Mouse (Mus musculus) myocyte (in vitro differentiated cells): ENCODE data around the gene Mbd3.

Experiments
- MAX ChIP-seq: IDR thresholded peaks from one replicate; pipeline ENCODE4 v1.6.1; 2011; ENCODE audit warnings: low read depth, mild to moderate bottlenecking, control low read depth
- MYOG ChIP-seq, 3 experiments: IDR thresholded peaks; one replicate each; pipeline ENCODE4 v1.6.1; 2011; ENCODE audit warnings: control low read depth in 2 of 3, low read depth in 2 of 3, mild to moderate bottlenecking in 2 of 3; ENCODE audit not compliant: insufficient read length in 2 of 3, control insufficient read depth in 1 of 3, insufficient read depth in 1 of 3
- POLR2A ChIP-seq: IDR thresholded peaks from one replicate; pipeline ENCODE4 v1.6.1; 2011; ENCODE audit warnings: low read depth, mild to moderate bottlenecking, control low read depth, moderate library complexity; ENCODE audit not compliant: insufficient read length
- USF1 ChIP-seq: IDR thresholded peaks from one replicate; pipeline ENCODE4 v1.6.1; 2011; ENCODE audit warnings: low read depth, mild to moderate bottlenecking, control low read depth, moderate library complexity

GRCm38 (mm10) chr10:80423562-80423961, 24.2 kb upstream of the Mbd3 start:
- no peak for TF ChIP-seq POLR2A
- no peak for TF ChIP-seq MAX
- no peak for TF ChIP-seq USF1
- no peak for TF ChIP-seq MYOG (IDR thresholded peaks at IDR 0.05; ENCODE audit: control insufficient read depth in 1 of 3, insufficient read depth in 1 of 3, insufficient read length in 2 of 3, low read depth in 2 of 3)
